Mouse (Mus musculus) heart, adult 2 months (tissue): ENCODE data around the gene Pml. TPM values are rescaled to one million over a fixed set of nuclear protein-coding genes. Genes with fewer than 3 reads are reported as not detected.
"Not testable (repeated sequence)": the region's sequence is repeated elsewhere in the genome, so short reads cannot be mapped to it uniquely, and the experiment has no call there.

ENCODE experiments used
- DNase-seq, 2 experiments: peaks; one replicate each; pipeline ENCODE4 v3.0.0; 2021
- H3K27ac ChIP-seq: fragments of 200-600 bp; 2 replicates; pipeline ENCODE4 v1.8.1; 2022
- H3K27me3 ChIP-seq: fragments of 200-500 bp; 2 replicates; pipeline ENCODE4 v1.6.1; 2012; ENCODE audit warnings: mild to moderate bottlenecking, low read length, inconsistent platforms, mixed read lengths; ENCODE audit not compliant: control insufficient read depth, insufficient read depth
- H3K36me3 ChIP-seq: fragments of 200-500 bp; 2 replicates; pipeline ENCODE4 v1.6.1; 2012; ENCODE audit warnings: low read length, inconsistent platforms; ENCODE audit not compliant: control insufficient read depth, insufficient read depth
- H3K4me1 ChIP-seq: fragments of 200-500 bp; 2 replicates; pipeline ENCODE4 v1.6.1; 2011; ENCODE audit warnings: low read length; ENCODE audit not compliant: control insufficient read depth, insufficient read depth
- H3K4me3 ChIP-seq: fragments of 200-600 bp; 2 replicates; pipeline ENCODE4 v1.8.1; 2022
- H3K79me2 ChIP-seq: fragments of 200-500 bp; replicated peaks from 2 replicates; pipeline ENCODE4 v1.6.1; 2012; ENCODE audit warnings: mild to moderate bottlenecking, inconsistent platforms, low read length, moderate library complexity, mixed read lengths; ENCODE audit not compliant: control insufficient read depth, insufficient read depth
- H3K9ac ChIP-seq: fragments of 200-500 bp; 2 replicates; pipeline ENCODE4 v1.6.1; 2012; ENCODE audit warnings: low read depth, mild to moderate bottlenecking, control low read depth, inconsistent platforms, low read length, mixed read lengths
- CTCF ChIP-seq: fragments of 200-600 bp; IDR thresholded peaks from 2 replicates; pipeline ENCODE4 v1.8.1; 2022; ENCODE audit warnings: antibody characterized with exemption, mild to moderate bottlenecking, moderate library complexity
- EP300 ChIP-seq: fragments of 200-500 bp; IDR thresholded peaks from 2 replicates; pipeline ENCODE4 v1.6.1; 2011; ENCODE audit warnings: low read depth, low read length, control low read depth; ENCODE audit not compliant: insufficient read depth
- POLR2A ChIP-seq: fragments of 200-500 bp; IDR thresholded peaks from 2 replicates; pipeline ENCODE4 v1.6.1; 2011; ENCODE audit warnings: mild to moderate bottlenecking, low read depth, low read length, control low read depth; ENCODE audit not compliant: insufficient read depth
- WGBS: fragments of 180-500 bp; shearing (Covaris S2); methylation state at CpG from one replicate; pipeline ENCODE4 v1.1.7; 2018; 5-methylcytosine and 5-hydroxymethylcytosine counted together
- intact Hi-C: fragments of 180-260 bp; cut with DNase I; formaldehyde crosslinking; loops from one replicate; pipeline ENCODE4 v1.15.1; 2025
- polyA plus RNA-seq: library from polyadenylated mRNA; depleted of rRNA; stranded (reverse); fragments of >200 nt; gene quantifications from 2 replicates; pipeline ENCODE4 v1.2.3, GENCODE M21; 2012
- total RNA-seq, 2 experiments: library from RNA; stranded (reverse); gene quantifications; 2 replicates each; pipeline ENCODE4 v1.2.3; 2021

Pml gene
- total and polyA plus RNA-seq, 3 experiments: 7.5 to 10.4 (median 8.2) TPM

DNA sequence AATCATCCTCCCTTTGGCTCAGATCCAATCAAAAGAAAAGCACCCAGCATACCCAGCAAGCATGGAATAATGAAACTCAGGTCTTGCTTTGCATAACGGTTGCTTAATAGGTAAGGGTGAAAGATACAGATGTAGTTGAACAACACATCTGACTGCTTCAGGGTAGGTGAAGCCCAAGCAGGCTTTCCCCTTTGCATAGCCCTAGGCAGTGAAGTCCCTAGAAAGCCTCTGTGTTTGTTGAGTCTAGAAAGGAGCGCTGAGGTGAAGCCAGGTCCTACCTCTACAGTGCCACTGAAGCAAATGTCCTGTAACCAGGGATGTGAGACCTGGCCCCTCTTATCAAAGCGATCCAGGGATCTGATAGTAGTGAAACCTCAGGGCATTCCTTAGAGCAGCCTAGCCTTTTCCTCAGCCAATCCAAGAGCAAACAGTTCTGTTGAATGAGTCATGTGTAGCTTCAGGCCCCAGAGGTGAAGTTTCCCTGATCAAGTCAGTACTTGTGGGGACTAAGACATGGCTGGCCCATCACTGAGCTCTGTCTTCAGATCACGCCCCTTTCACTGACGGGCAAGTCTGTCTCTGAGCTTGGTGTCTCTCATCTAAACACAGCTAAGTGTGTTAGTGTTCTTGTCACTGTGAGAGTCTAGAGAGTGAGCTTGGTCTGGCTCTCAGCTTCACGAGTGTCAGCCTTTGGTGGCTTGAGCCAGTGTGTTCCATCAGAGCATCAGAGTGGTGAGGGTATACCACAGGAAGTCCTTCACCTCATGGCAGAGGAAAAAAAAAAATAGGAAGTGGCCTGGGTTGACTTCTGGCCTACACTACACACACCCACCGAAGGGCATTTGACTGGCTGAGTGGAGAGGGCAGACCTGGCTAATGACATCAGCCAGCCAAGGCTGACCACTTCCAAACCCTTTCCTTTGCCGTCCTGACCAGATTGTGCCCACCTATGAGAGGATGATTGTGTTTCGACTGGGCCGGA is 6.4 kb upstream of the Pml start:
- H3K4me1 ChIP-seq: peaks cover 1% of the 10 kb centered on the region; the same call in 1 of the 2 replicates
- H3K27ac ChIP-seq: no peak overlapping the region
- H3K9ac ChIP-seq: no peak overlapping the region
- no peak for DNase-seq
- H3K27me3 ChIP-seq: no peaks in the 10 kb centered on the region
- no peaks in the 10 kb centered on the region for H3K79me2 ChIP-seq
- intact Hi-C loops: no loop called here
- no peak for TF ChIP-seq EP300
- no peak for TF ChIP-seq POLR2A
- WGBS: 88% methylated on average over 10 of the region's 10 CpGs
- no peaks in the 10 kb centered on the region for H3K36me3 ChIP-seq
- H3K4me3 ChIP-seq: no peak overlapping the region

- Histone ChIP-seq H3K79me2 (no peaks in the 10 kb centered on the region), H3K27me3 (no peaks in the 10 kb centered on the region), H3K9ac (no peak overlapping the region), H3K4me3 (no peak overlapping the region), H3K36me3 (no peaks in the 10 kb centered on the region), H3K4me1 (peaks cover 4% of the 10 kb centered on the region), H3K27ac (no peak overlapping the region)
- no peak for DNase-seq
- WGBS: 76% methylated on average over 2 of the region's 2 CpGs
- no peak for TF ChIP-seq EP300
- no peak for TF ChIP-seq POLR2A
- TF ChIP-seq CTCF: no peak
- intact Hi-C loops: no loop called here
Measured at GRCm38 (mm10) chr9:58255105-58255504, 5.5 kb upstream of the Pml start.

DNA sequence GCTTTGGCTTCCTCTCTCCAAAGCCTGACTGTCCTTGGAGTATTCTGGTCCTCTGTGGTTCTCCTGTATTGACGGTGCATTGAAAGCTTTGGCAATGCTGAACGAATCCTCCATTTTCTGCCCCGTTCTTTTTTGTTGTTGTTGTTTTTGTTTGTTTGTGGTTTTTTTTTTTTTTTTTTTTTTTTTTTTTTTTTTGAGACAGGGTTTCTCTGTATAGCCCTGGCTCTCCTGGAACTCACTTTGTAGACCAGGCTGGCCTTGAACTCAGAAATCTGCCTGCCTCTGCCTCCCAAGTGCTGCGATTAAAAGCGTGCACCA is 4.2 kb upstream of the Pml start:
- Histone ChIP-seq H3K9ac (peak overlapping the region; percentile 78; the same call in 1 of the 2 replicates), H3K4me3 (peak overlapping the region; percentile 89), H3K27ac (peak overlapping the region; percentile 87)
- not testable (repeated sequence) for H3K27me3 ChIP-seq, H3K36me3 ChIP-seq, H3K4me1 ChIP-seq, H3K79me2 ChIP-seq, DNase-seq
- intact Hi-C loops: loop anchor here (2.0 kb wide), 1 partner anchor 15 kb away; no protein-coding TSS in a partner anchor
- 45% methylated on average over 5 of the region's 5 CpGs for WGBS

DNA sequence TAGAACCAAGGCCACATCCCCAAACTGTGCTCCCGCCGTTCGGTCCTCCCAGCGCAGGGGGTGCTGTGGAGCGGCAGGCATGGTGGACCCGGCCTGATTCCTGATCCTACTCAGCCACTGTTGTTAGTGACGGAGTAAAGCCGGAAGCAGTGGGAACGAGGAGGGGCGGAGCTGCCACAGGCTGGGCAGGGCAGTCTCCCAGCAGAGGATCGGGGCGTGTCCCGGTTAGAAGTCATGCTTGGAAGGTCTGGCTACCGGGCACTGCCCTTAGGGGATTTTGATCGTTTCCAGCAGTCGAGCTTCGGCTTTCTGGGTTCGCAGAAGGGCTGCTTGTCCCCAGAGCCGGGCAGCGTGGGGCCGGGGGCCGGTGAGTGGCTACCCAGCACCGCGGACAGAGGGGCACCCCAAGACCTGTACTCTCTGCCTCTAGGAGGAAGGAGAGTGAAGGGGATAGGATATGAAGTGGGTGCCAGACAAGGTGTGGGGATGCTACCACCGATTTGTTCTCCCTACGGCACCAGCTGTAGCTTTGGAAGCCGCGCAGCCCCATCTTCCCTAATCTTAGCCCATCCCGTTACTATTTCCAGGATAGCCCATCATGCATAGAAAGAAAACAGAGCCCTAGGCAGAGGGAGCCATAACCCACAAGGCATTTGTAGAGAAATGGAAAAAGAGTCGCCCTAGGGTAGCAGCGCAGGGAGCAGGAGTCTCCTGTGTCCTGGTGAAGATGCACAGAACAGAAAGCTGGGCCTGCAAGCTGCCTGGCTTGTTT is 3.6 kb upstream of the Pml start, which contains the start of gene Stoml1:
Gene Stoml1, plus strand, starts transcription at position 132 of the 772 bp plus-strand sequence.
- intact Hi-C loops: loop anchor here (2.0 kb wide), 1 partner anchor 16 kb away; no protein-coding TSS in a partner anchor
- TF ChIP-seq POLR2A (peak; percentile 87), EP300 (peak; percentile 96), CTCF (no peak; the same call in 1 of the 2 replicates)
- H3K79me2 ChIP-seq: no peaks in the 10 kb centered on the region
- DNase-seq: peak; percentile 96 to 97
- peak within 1 kb of the TSS; percentile 87 for H3K27ac ChIP-seq
- H3K4me3 ChIP-seq: peak within 1 kb of the TSS; percentile 89
- H3K4me1 ChIP-seq: peaks cover 6% of the 10 kb centered on the region
- under 1% methylated on average over 31 of the region's 31 CpGs for WGBS
- H3K36me3 ChIP-seq: no peaks in the 10 kb centered on the region
- H3K27me3 ChIP-seq: no peaks in the 10 kb centered on the region
- H3K9ac ChIP-seq: peak within 1 kb of the TSS; percentile 78

DNA sequence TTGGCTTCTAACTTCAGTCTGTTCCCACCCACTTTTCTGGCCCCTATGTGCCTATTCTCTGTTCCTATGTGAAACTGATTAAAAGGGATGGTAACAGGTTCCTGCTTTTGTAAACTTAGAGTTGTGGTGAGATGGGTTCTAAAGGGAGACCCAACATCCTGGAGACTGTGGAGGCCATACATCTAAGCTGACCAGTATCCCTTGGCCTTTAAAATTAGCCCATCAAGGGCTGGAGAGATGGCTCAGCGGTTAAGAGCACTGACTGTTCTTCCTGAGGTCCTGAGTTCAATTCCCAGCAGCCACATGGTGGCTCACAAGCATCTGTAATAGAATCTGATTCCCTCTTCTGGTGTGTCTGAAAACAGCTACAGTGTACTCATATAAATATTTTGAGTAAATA is 1.1 kb upstream of the Pml start:
- DNase-seq, H3K9ac ChIP-seq, H3K27me3 ChIP-seq, H3K79me2 ChIP-seq, H3K4me3 ChIP-seq, intact Hi-C loops, H3K36me3 ChIP-seq, H3K27ac ChIP-seq: not testable (repeated sequence)
- 84% methylated on average over 1 of the region's 1 CpGs for WGBS
- peaks cover 14% of the 10 kb centered on the region for H3K4me1 ChIP-seq

DNA sequence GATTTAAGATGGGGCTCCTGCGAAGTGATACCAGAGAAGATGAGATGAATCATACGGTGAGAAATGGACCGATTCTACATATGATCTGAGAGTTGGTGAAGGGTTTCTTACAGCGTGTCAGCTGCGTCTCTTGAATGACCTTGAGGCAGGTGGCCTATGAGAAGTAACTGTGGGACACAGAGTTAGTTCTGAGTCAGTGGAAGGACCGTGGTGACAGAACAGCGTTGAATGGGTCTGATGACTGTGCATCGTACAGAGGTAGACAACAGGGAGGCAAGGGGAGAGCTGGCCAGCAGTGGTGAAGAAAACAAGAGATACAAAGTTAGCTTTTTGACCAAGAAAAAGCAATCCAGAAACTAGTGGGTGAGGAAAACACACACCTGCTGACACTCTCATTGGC is 736 bp upstream of the Pml start:
- Histone ChIP-seq H3K36me3 (peaks cover 9% of the 10 kb centered on the region), H3K27ac (peak overlapping the region; percentile 86; the same call in 1 of the 2 replicates), H3K9ac (no peak overlapping the region), H3K27me3 (no peaks in the 10 kb centered on the region), H3K4me1 (peaks cover 14% of the 10 kb centered on the region), H3K4me3 (no peak overlapping the region), H3K79me2 (no peaks in the 10 kb centered on the region; the same call in 1 of the 2 replicates)
- WGBS: 64% methylated on average over 8 of the region's 8 CpGs
- intact Hi-C loops: no loop called here
- TF ChIP-seq EP300: no peak
- TF ChIP-seq POLR2A: no peak
- TF ChIP-seq CTCF: no peak
- no peak for DNase-seq
